Mouse (Mus musculus): ENCODE data around the gene Mvb12a.

GRCm38 (mm10) chr8:71594324-71594722, 51.6 kb downstream of the Mvb12a start:
- no peak for TF ChIP-seq CTCF (IDR thresholded peaks at IDR 0.05; ENCODE audit: control insufficient read depth, insufficient read depth, insufficient replicate concordance, low read depth, low read length)
- no peak for TF ChIP-seq POLR2A (IDR thresholded peaks at IDR 0.05; ENCODE audit: control insufficient read depth, low read depth, low read length)
